Mouse (Mus musculus) heart, embryonic 11.5 days (tissue): ENCODE measurements around the gene Armcx6. TPM values are rescaled to one million over a fixed set of nuclear protein-coding genes. Genes with fewer than 3 reads are reported as not detected.
A peak's percentile ranks its signal among the peaks of the same experiment; 100 is the strongest.
"Not testable (repeated sequence)": the region's sequence is repeated elsewhere in the genome, so short reads cannot be mapped to it uniquely, and the experiment has no call there.

Experiments
- ATAC-seq: fragments of 200-750 bp; cut with Nextera tagmentation; replicated peaks from 2 replicates; pipeline ENCODE4 v1.8.0; 2017; ENCODE audit warnings: moderate library complexity; ENCODE audit not compliant: insufficient number of reproducible peaks, low FRiP score, low TSS enrichment
- H3K27ac ChIP-seq: fragments of 300-500 bp; sonication (generic); 2 replicates; pipeline ENCODE4 v1.5.1; 2014; ENCODE audit warnings: mild to moderate bottlenecking, low read depth, low read length
- H3K27me3 ChIP-seq: fragments of 300-500 bp; sonication (generic); 2 replicates; pipeline ENCODE4 v1.6.1; 2014; ENCODE audit warnings: mild to moderate bottlenecking, low read length, mixed read lengths; ENCODE audit not compliant: control insufficient read depth, insufficient read depth
- H3K36me3 ChIP-seq: fragments of 300-500 bp; sonication (generic); 2 replicates; pipeline ENCODE4 v1.6.1; 2014; ENCODE audit warnings: mild to moderate bottlenecking, low read length, moderate library complexity, mixed read lengths; ENCODE audit not compliant: control insufficient read depth, insufficient read depth
- H3K4me1 ChIP-seq: fragments of 300-500 bp; sonication (generic); 2 replicates; pipeline ENCODE4 v1.6.1; 2014; ENCODE audit warnings: low read length; ENCODE audit not compliant: control insufficient read depth, insufficient read depth
- H3K4me2 ChIP-seq: fragments of 300-500 bp; sonication (generic); 2 replicates; pipeline ENCODE4 v1.6.1; 2014; ENCODE audit warnings: mild to moderate bottlenecking, moderate library complexity
- H3K4me3 ChIP-seq: fragments of 300-500 bp; sonication (generic); 2 replicates; pipeline ENCODE4 v1.5.1; 2014; ENCODE audit warnings: low read depth, low read length
- H3K9ac ChIP-seq: fragments of 300-500 bp; sonication (generic); 2 replicates; pipeline ENCODE4 v1.6.1; 2014; ENCODE audit warnings: mild to moderate bottlenecking, low read depth, low read length, moderate library complexity
- H3K9me3 ChIP-seq: fragments of 300-500 bp; sonication (generic); replicated peaks from 2 replicates; pipeline ENCODE4 v1.6.1; 2016; ENCODE audit warnings: low read length; ENCODE audit not compliant: control insufficient read depth
- WGBS: fragments of 180-500 bp; shearing (Covaris S2); extraction: QIAGEN DNeasy Blood & Tissue Kit; methylation state at CpG from one replicate; pipeline ENCODE4 v1.1.7; 2014; ENCODE audit not compliant: insufficient replicate concordance; 5-methylcytosine and 5-hydroxymethylcytosine counted together
- polyA plus RNA-seq: library from polyadenylated mRNA; unstranded; fragments of >200 nt; fragmentation: Nextera tagmentation; extraction: Ambion mirVana; gene quantifications from 2 replicates; pipeline ENCODE4 v1.2.1, GENCODE M21; 2014

The Armcx6 gene
- polyA plus RNA-seq, 1 experiment from 2014 or later: 16.6 TPM

GRCm38 (mm10) chrX:134746459-134746858 lies 4.8 kb downstream of the Armcx6 start:
- Histone ChIP-seq H3K36me3 (no peaks in the 10 kb centered on the region), H3K27me3 (peaks cover 3% of the 10 kb centered on the region; the same call in 1 of the 2 replicates), H3K4me2 (no peak overlapping the region), H3K27ac (no peak overlapping the region), H3K4me1 (no peaks in the 10 kb centered on the region), H3K9me3 (no peaks in the 10 kb centered on the region), H3K9ac (no peak overlapping the region), H3K4me3 (no peak overlapping the region)
- WGBS: 23% methylated on average over 5 of the region's 5 CpGs
- ATAC-seq: no peak

- Histone ChIP-seq H3K27me3 (no peaks in the 10 kb centered on the region), H3K27ac (no peak overlapping the region), H3K4me1 (no peaks in the 10 kb centered on the region), H3K4me3 (no peak overlapping the region), H3K4me2 (no peak overlapping the region), H3K36me3 (no peaks in the 10 kb centered on the region), H3K9me3 (no peaks in the 10 kb centered on the region), H3K9ac (no peak overlapping the region)
- WGBS: 69% methylated on average over 5 of the region's 5 CpGs
- no peak for ATAC-seq
These were observed 9.4 kb downstream of the Armcx6 start for GRCm38 (mm10) chrX:134741862-134742261.

- Histone ChIP-seq H3K9ac (no peak overlapping the region), H3K27me3 (0 out of 2 replicates have a peak, but pooled peaks cover 5% of the 10 kb centered on the region), H3K27ac (no peak overlapping the region), H3K4me2 (no peak overlapping the region), H3K36me3 (no peaks in the 10 kb centered on the region), H3K4me3 (no peak overlapping the region), H3K4me1 (no peaks in the 10 kb centered on the region), H3K9me3 (no peaks in the 10 kb centered on the region)
- ATAC-seq: no peak
- 58% methylated on average over 4 of the region's 4 CpGs for WGBS
These were observed 12.1 kb downstream of the Armcx6 start for GRCm38 (mm10) chrX:134739160-134739559.

GRCm38 (mm10) chrX:134737796-134738195 lies 13.4 kb downstream of the Armcx6 start:
- no peaks in the 10 kb centered on the region for H3K4me1 ChIP-seq
- H3K36me3 ChIP-seq: no peaks in the 10 kb centered on the region
- no peaks in the 10 kb centered on the region for H3K9me3 ChIP-seq
- no peak overlapping the region for H3K4me3 ChIP-seq
- no peak overlapping the region for H3K27ac ChIP-seq
- H3K27me3 ChIP-seq: 0 out of 2 replicates have a peak, but pooled peaks cover 5% of the 10 kb centered on the region
- no peak overlapping the region for H3K4me2 ChIP-seq
- WGBS: 92% methylated on average over 1 of the region's 1 CpGs
- no peak for ATAC-seq
- no peak overlapping the region for H3K9ac ChIP-seq

GRCm38 (mm10) chrX:134729778-134730177 lies 21.4 kb downstream of the Armcx6 start:
- ATAC-seq: no peak
- Histone ChIP-seq H3K27ac (no peak overlapping the region), H3K9me3 (no peaks in the 10 kb centered on the region), H3K4me3 (no peak overlapping the region), H3K36me3 (no peaks in the 10 kb centered on the region), H3K4me1 (no peaks in the 10 kb centered on the region), H3K4me2 (no peak overlapping the region), H3K9ac (no peak overlapping the region), H3K27me3 (0 out of 2 replicates have a peak, but pooled peaks cover 4% of the 10 kb centered on the region)
- WGBS: 44% methylated on average over 4 of the region's 4 CpGs

- not testable (repeated sequence) for H3K27me3 ChIP-seq, H3K9me3 ChIP-seq, H3K4me3 ChIP-seq, H3K36me3 ChIP-seq, H3K9ac ChIP-seq, H3K4me2 ChIP-seq, H3K4me1 ChIP-seq, H3K27ac ChIP-seq
- 43% methylated on average over 1 of the region's 2 CpGs for WGBS
- 0 out of 2 replicates have a peak, but pooled peaks have one; percentile 22 for ATAC-seq
These were observed 27.5 kb downstream of the Armcx6 start for GRCm38 (mm10) chrX:134723762-134724161.

DNA sequence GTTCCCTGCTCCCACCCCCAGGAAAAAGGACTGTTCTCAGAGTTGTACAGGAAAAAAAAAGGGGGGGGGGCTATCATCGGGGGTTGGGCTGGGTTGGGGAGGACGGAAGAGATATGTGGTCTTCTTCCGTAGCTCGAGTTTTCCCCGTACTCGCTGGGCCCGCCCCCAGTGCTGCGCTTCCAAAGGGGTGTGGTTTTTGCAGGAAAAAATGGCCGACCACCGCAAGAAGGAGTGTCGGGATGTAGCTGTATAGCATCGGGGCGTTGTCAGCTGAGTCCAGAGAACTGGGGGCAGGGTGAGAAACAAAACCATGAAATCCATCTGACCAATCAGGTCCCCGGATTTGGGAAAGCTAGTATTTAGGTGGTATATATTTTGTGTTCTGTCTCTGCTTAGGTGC lies 32.7 kb downstream of the Armcx6 start:
- ATAC-seq: peak; percentile 73
- Histone ChIP-seq H3K4me2 (peak overlapping the region; percentile 63), H3K4me3 (peak overlapping the region; percentile 46), H3K4me1 (no peaks in the 10 kb centered on the region), H3K9me3 (no peaks in the 10 kb centered on the region), H3K36me3 (no peaks in the 10 kb centered on the region), H3K27ac (peak overlapping the region; percentile 85), H3K9ac (peak overlapping the region; percentile 71), H3K27me3 (no peaks in the 10 kb centered on the region)
- 20% methylated on average over 14 of the region's 14 CpGs for WGBS

DNA sequence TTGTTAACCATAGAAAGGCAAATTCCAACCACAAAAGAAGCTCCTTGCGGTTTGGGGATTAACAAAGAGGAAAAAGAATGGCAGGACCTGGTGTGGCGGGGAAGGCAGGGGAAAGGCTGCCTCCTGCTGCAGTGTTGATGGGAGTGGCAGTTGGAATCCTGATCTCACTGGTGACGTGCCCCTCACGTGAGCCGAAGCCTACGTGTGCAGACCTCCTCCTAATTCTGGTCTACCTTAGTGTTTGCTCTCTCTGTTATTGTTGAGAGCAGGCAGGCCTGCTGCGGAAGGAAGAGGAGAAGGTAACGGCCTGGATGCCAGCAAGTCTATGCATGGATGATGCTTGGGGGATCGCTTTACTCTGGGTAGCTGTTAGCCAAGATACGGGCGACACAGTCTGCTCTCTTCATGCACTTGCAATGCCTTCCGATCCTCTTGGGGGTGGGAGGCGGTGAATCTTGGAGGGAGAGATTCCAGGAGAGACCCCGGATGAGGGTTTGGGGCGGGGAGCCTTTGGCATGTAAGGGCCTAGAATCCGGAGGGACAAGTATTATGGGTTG lies 33.4 kb downstream of the Armcx6 start, which contains the start of gene Armcx1:
Armcx1 (plus strand) TSS at position 212 of the 557 bp plus-strand sequence.
- peak within 1 kb of the TSS; percentile 46 for H3K4me3 ChIP-seq
- H3K27ac ChIP-seq: peak within 1 kb of the TSS; percentile 85
- no peaks in the 10 kb centered on the region for H3K9me3 ChIP-seq
- H3K4me2 ChIP-seq: peak within 1 kb of the TSS; percentile 63
- no peaks in the 10 kb centered on the region for H3K4me1 ChIP-seq
- H3K27me3 ChIP-seq: no peaks in the 10 kb centered on the region
- 13% methylated on average over 16 of the region's 16 CpGs for WGBS
- ATAC-seq: peak; percentile 85
- no peaks in the 10 kb centered on the region for H3K36me3 ChIP-seq
- peak within 1 kb of the TSS; percentile 71 for H3K9ac ChIP-seq

GRCm38 (mm10) chrX:134716863-134717262 lies 34.4 kb downstream of the Armcx6 start:
- Histone ChIP-seq H3K36me3 (no peaks in the 10 kb centered on the region), H3K9ac (no peak overlapping the region), H3K4me1 (no peaks in the 10 kb centered on the region), H3K27ac (no peak overlapping the region), H3K4me3 (no peak overlapping the region), H3K27me3 (no peaks in the 10 kb centered on the region), H3K4me2 (no peak overlapping the region), H3K9me3 (no peaks in the 10 kb centered on the region)
- 35% methylated on average over 3 of the region's 3 CpGs for WGBS
- ATAC-seq: no peak
